Mouse (Mus musculus): Measurements from ENCODE around the gene Cfap57. TPM values are rescaled to one million over a fixed set of nuclear protein-coding genes. Genes with fewer than 3 reads are reported as not detected.
"Not testable (repeated sequence)": the region's sequence is repeated elsewhere in the genome, so short reads cannot be mapped to it uniquely, and the experiment has no call there.

Gene Cfap57
- total RNA-seq, 4 experiments from 2014 or later, result not detected

DNA sequence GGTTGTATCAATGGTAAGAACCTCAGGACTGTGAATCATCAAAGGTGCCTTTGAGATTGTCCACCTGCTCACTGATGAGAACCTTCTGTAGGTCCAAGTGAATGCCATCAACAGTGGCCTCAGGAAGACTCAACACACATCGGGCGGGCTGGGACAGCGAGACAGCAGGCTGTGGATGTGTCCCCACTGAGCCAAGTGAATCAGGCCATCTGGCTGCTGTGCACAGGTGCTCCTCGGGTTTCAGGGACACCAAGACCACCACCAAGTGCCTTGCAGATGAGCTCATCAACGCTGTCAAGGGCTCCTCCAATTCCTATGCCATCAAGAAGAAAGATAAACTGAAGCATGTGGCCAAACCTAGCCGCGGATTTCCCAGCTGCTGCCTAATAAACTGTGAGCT is 98.3 kb downstream of the Cfap57 start:
- DNase-seq (ENCODE audit: low spot score in 2 of 2), result no peak

DNA sequence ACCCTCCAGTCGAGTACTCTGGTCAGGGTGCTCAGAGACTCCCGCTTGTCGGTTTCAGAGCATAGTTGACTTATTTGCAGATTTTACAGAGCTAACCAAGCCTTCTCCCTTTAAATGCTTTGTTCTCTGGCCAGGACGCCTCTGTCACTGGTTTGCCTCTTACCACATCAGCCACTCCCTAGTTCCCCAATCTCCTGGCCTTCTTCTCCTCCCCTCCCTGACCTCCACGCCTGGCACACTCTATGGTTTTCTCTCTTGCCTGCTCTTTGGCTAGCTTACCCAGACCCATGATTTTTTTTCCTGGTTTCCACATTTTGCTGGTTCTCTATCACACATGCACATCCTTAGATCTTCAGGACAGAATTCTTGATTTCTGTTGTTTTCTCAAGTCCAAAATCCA is 102.4 kb downstream of the Cfap57 start:
- DNase-seq (ENCODE audit: low spot score in 2 of 2), result no peak

DNA sequence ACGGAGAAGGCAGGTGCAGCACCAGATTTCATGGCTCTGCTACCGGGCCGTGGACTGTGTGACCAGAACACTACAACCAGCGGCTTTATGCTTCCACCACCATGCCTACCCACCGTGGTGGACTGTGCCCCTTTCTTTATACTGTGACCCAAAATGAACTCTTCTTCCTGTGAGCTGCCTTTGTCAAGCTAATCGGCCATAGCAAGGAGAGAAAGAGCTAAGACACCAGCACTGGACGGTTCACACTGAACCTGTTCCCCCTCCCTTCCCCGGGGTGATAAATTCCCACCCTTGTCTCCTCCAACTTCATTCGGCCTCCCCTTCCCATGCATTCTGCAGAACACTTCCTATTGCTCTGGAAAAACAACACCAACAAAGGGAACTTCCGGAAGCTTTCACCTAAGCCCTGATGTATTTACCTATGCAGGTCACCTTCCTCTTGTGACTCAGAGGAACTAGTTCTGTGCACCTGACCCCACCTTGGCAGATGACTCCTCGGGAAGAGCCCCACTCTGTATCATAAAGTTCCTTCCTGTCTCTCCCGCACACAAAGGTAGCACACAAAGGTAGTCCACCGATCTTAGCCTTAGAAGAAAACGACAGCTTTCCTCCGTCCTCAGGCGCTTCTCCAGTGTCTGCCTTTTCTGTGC is 103.0 kb downstream of the Cfap57 start:
- DNase-seq (ENCODE audit: low spot score in 2 of 2), result no peak

DNA sequence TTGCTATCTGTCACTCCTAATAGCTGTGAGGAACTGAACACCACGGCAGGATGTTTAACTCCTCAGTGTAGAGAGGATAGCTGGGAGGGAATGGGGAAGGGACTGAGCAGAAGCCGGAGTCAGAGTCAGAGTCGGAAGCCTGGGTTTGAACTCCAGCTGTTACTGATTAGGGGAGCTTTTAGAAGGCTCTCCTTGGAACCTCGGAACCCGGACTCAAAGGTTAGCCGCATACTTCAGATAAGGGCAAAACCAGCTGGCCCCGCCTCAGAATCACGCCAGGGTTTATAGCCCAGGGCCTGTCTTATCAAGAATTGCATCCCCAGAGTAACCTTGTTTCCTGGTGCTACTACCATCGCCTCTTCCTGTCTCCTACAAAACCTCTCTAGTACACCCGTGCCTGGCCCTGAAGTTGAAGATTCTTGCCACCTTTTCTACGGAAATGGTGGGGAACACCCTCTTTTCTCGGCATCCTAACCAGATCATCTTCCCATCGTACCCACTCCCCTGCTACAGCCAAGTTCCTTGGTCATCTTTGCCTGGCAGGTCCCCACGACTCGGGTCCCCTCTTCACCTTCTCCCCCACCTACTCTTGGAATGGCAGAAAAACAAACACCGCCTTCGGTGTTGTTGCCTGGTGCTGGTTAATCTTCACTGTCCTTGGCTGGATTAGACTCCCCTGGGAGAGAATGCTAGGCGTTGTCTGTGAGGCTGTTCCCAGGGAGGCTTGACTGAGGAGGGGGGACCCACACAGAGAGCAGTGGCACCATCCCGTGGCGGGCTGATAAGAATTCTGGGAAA is 103.7 kb downstream of the Cfap57 start:
- no peak for DNase-seq (ENCODE audit: low spot score in 2 of 2)

DNA sequence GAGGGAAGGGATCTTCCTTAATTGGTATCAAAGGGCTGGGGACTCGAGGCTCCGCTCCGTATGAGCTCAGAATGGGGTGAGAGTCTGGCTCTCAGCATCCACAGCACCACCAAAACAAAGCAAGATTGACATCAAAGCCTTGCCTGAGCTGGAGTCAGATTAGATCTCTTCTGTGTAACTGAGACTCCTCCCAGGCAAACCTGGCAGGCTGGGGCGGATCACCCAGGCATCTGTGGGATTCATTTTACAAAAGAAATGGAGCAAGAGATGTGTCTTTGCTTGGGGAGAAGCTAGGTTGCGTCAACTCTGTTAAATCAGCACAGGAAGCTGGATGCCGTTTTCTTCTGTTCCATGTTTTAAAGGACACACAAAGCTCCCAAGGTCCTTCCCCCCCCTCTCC is 111.5 kb downstream of the Cfap57 start:
- DNase-seq (ENCODE audit: low spot score in 2 of 2), result no peak

DNA sequence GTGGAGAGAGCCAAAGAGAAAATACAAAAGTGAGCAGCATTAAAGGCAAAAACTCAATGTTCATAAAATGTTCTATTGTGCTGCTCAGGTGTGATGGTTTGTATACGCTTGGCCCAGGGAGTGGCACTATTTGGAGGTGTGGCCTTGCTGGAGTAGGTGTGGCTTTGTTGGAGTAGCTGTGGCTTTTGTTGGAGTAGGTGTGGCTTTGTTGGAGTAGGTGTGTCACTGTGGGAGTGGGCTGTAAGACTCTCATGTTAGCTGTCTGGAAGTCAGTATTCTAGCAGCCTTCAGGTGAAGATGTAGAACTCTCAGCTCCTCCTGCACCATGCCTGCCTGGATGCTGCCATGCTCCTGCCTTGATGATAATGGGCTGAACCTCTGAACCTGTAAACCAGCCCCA is 113.4 kb downstream of the Cfap57 start:
- not testable (repeated sequence) for DNase-seq (ENCODE audit: low spot score in 2 of 2)

DNA sequence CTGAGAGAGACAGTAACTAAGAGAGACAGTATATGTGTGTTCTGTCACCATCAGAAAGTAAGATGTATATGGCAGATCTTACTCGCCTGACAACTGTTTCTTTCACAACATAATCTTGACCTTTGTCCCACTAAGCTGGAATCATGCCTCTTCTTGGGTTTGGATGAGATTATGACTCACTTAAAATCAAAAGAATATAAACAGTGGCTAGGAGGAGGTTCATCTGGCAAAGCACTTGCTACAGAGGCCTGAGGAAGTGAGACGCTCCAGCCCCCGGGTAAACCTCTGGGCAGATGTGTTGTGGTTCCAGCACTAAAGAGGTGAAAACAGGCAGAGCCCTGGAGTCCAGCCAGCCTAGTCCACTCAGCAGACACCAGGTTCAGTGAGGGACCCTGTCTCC is 115.0 kb downstream of the Cfap57 start:
- no peak for DNase-seq (ENCODE audit: low spot score in 2 of 2)

Other genes with a start within 250 kb of the Cfap57 start
- gene Szt2, start 211.5 kb downstream of the Cfap57 start, total RNA-seq (2022), result 1 to 10 TPM; 4.8 to 6.8 (median 5.5) TPM
- gene Med8, start 211.4 kb downstream of the Cfap57 start, total RNA-seq (2022), result 10 to 100 TPM; 34.8 to 41.7 (median 38.3) TPM
- gene Elovl1, start 192.7 kb downstream of the Cfap57 start, total RNA-seq (2022), result 1 to 10 TPM; 2.9 to 5.7 (median 4.3) TPM
- under 1 TPM in 1 of 4 experiments, not detected in 3; 0.20 TPM for gene Cdc20, start 183.4 kb downstream of the Cfap57 start, total RNA-seq (2022)
- not detected for gene Mpl, start 163.3 kb downstream of the Cfap57 start, total RNA-seq (2022)
- 10 to 100 TPM in 2 of 4 experiments, 1 to 10 TPM in 2; 9.0 to 13.3 (median 10.2) TPM for gene Tie1, start 130.7 kb downstream of the Cfap57 start, total RNA-seq (2022)
- gene 2610528J11Rik, start 93.8 kb downstream of the Cfap57 start, total RNA-seq (2022), result not detected
- not detected for gene Tmem125, start 76.7 kb downstream of the Cfap57 start, total RNA-seq (2022)
- gene Ebna1bp2, start within 50 bp of the Cfap57 start, total RNA-seq (2022), result 10 to 100 TPM; 22.3 to 30.7 (median 25.1) TPM
- not detected for gene Olfr62, start 38.2 kb upstream of the Cfap57 start, total RNA-seq (2022)
- not detected for gene Olfr1342, start 72.0 kb upstream of the Cfap57 start, total RNA-seq (2022)
- gene Olfr1341, start 82.7 kb upstream of the Cfap57 start, total RNA-seq (2022), result not detected
- not detected for gene Olfr1340, start 99.4 kb upstream of the Cfap57 start, total RNA-seq (2022)
- gene Olfr1339, start 111.4 kb upstream of the Cfap57 start, total RNA-seq (2022), result not detected
- gene Olfr1338, start 138.0 kb upstream of the Cfap57 start, total RNA-seq (2022), result not detected
- not detected for gene Olfr1337, start 161.8 kb upstream of the Cfap57 start, total RNA-seq (2022)
- not detected for gene Olfr1335, start 189.2 kb upstream of the Cfap57 start, total RNA-seq (2022)
- gene Olfr1333, start 215.5 kb upstream of the Cfap57 start, total RNA-seq (2022), result not detected
- gene Olfr1331, start 243.9 kb upstream of the Cfap57 start, total RNA-seq (2022), result not detected